Mouse (Mus musculus) heart, adult 18-20 months (tissue): ENCODE measurements around the gene Kat8. TPM values are rescaled to one million over a fixed set of nuclear protein-coding genes. Genes with fewer than 3 reads are reported as not detected.

ENCODE experiments used
- DNase-seq, 2 experiments: peaks; one replicate each; pipeline ENCODE4 v3.0.0; 2021 to 2022; ENCODE audit warnings: mixed read lengths in 1 of 2
- total RNA-seq, 2 experiments: library from RNA; stranded (reverse); gene quantifications; 2 replicates each; pipeline ENCODE4 v1.2.3; 2021

Gene Kat8
- total RNA-seq, 2 experiments from 2014 or later = 14.1 to 14.6 TPM

GRCm38 (mm10) chr7:127896384-127896783 is 15.9 kb upstream of the Kat8 start:
- DNase-seq = peak; percentile 52 to 70

- DNase-seq = no peak
Observed at GRCm38 (mm10) chr7:127897542-127897941, 14.8 kb upstream of the Kat8 start.

GRCm38 (mm10) chr7:127898179-127898956 is 13.9 kb upstream of the Kat8 start:
- DNase-seq = no peak

- DNase-seq = no peak
Observed at GRCm38 (mm10) chr7:127899997-127900396, 12.3 kb upstream of the Kat8 start.

GRCm38 (mm10) chr7:127901772-127902171 is 10.5 kb upstream of the Kat8 start:
- DNase-seq = no peak

- DNase-seq = peak; percentile 84
Observed at GRCm38 (mm10) chr7:127903971-127904796, 8.1 kb upstream of the Kat8 start, which contains the start of gene Bckdk. Gene Bckdk, plus strand, starts transcription at chr7:127904082.

GRCm38 (mm10) chr7:127907939-127908338 is 4.4 kb upstream of the Kat8 start:
- DNase-seq = no peak

GRCm38 (mm10) chr7:127908656-127909055 is 3.7 kb upstream of the Kat8 start:
- no peak for DNase-seq

- no peak for DNase-seq
Observed at GRCm38 (mm10) chr7:127912938-127913337, 622 bp downstream of the Kat8 start.

GRCm38 (mm10) chr7:127915293-127915692 is 3.0 kb downstream of the Kat8 start:
- no peak for DNase-seq

GRCm38 (mm10) chr7:127918203-127918602 is 5.9 kb downstream of the Kat8 start:
- peak in 1 of 2 experiments; percentile 46 for DNase-seq

GRCm38 (mm10) chr7:127919290-127919689 is 7.0 kb downstream of the Kat8 start:
- DNase-seq = no peak

GRCm38 (mm10) chr7:127921516-127921915 is 9.2 kb downstream of the Kat8 start:
- DNase-seq = peak in 1 of 2 experiments; percentile 24

GRCm38 (mm10) chr7:127922451-127923275 is 10.3 kb downstream of the Kat8 start:
- no peak for DNase-seq

- DNase-seq = no peak
Observed at GRCm38 (mm10) chr7:127923714-127924113, 11.4 kb downstream of the Kat8 start.

GRCm38 (mm10) chr7:127925252-127925651 is 12.9 kb downstream of the Kat8 start:
- no peak for DNase-seq

GRCm38 (mm10) chr7:127926066-127926465 is 13.8 kb downstream of the Kat8 start:
- DNase-seq = no peak

- DNase-seq = no peak
Observed at GRCm38 (mm10) chr7:127926846-127927245, 14.5 kb downstream of the Kat8 start.

GRCm38 (mm10) chr7:127927726-127928125 is 15.4 kb downstream of the Kat8 start:
- DNase-seq = no peak

- no peak for DNase-seq
Observed at GRCm38 (mm10) chr7:127928596-127928995, 16.3 kb downstream of the Kat8 start.

- no peak for DNase-seq
Observed at GRCm38 (mm10) chr7:127929923-127930322, 17.6 kb downstream of the Kat8 start, which contains the start of gene Prss8. Gene Prss8, minus strand, starts transcription at chr7:127930104.

- DNase-seq = no peak
Observed at GRCm38 (mm10) chr7:127930636-127931035, 18.3 kb downstream of the Kat8 start.
